Mouse (Mus musculus): Measurements from ENCODE around the gene Hdac4. TPM values are rescaled to one million over a fixed set of nuclear protein-coding genes. Genes with fewer than 3 reads are reported as not detected.

The Hdac4 gene
- polyA plus RNA-seq, 1 experiment from 2014 or later: 20.7 TPM

GRCm38 (mm10) chr1:91941094-91941493, 254.4 kb downstream of the Hdac4 start:
- no peak for DNase-seq (ENCODE audit: low spot score)
- Histone ChIP-seq H3K36me3 (peaks cover 88% of the 10 kb centered on the region), H3K9me3 (replicated peaks) (no peaks in the 10 kb centered on the region), H3K27me3 (ENCODE audit: low read depth, poor library complexity, severe bottlenecking) (no peaks in the 10 kb centered on the region), H3K4me3 (no peak overlapping the region), H3K4me1 (no peaks in the 10 kb centered on the region), H3K27ac (no peak overlapping the region)
- WGBS: 100% methylated on average over 1 of the region's 1 CpGs

GRCm38 (mm10) chr1:91935171-91935570, 260.3 kb downstream of the Hdac4 start:
- no peak overlapping the region for H3K4me3 ChIP-seq
- H3K4me1 ChIP-seq: no peaks in the 10 kb centered on the region
- no peaks in the 10 kb centered on the region for H3K27me3 ChIP-seq (ENCODE audit: low read depth, poor library complexity, severe bottlenecking)
- peaks cover 72% of the 10 kb centered on the region for H3K36me3 ChIP-seq
- WGBS: 84% methylated on average over 3 of the region's 3 CpGs
- no peak overlapping the region for H3K27ac ChIP-seq
- H3K9me3 ChIP-seq (replicated peaks): no peaks in the 10 kb centered on the region
- DNase-seq (ENCODE audit: low spot score): no peak

DNA sequence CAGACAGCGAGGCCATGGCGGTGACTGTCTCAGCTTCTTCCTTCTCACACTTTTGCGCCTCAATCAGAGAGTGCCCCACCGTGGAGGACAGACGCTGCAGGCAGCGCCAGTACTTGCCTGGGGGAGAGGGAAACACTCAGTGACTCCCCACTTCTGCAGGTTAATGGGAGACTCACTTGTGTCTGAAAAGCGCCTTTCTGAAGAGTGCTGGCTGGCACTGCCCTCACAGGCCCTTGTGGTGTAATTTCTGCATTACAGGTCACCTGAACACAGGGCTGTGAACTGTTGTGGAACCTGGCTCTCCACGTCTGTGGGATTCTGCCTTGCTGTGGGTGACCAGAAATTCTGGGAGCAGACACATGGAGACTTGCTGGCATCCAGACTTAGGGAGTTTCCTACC, 261.8 kb downstream of the Hdac4 start:
- Histone ChIP-seq H3K27me3 (ENCODE audit: low read depth, poor library complexity, severe bottlenecking) (no peaks in the 10 kb centered on the region), H3K36me3 (peaks cover 75% of the 10 kb centered on the region), H3K9me3 (replicated peaks) (no peaks in the 10 kb centered on the region), H3K4me1 (no peaks in the 10 kb centered on the region), H3K27ac (no peak overlapping the region), H3K4me3 (no peak overlapping the region)
- WGBS: 93% methylated on average over 8 of the region's 8 CpGs
- DNase-seq (ENCODE audit: low spot score): no peak

GRCm38 (mm10) chr1:91932221-91932620, 263.3 kb downstream of the Hdac4 start:
- H3K9me3 ChIP-seq (replicated peaks): no peaks in the 10 kb centered on the region
- DNase-seq (ENCODE audit: low spot score): no peak
- H3K36me3 ChIP-seq: peaks cover 68% of the 10 kb centered on the region
- no peak overlapping the region for H3K4me3 ChIP-seq
- H3K27ac ChIP-seq: no peak overlapping the region
- 93% methylated on average over 12 of the region's 12 CpGs for WGBS
- no peaks in the 10 kb centered on the region for H3K27me3 ChIP-seq (ENCODE audit: low read depth, poor library complexity, severe bottlenecking)
- no peaks in the 10 kb centered on the region for H3K4me1 ChIP-seq

DNA sequence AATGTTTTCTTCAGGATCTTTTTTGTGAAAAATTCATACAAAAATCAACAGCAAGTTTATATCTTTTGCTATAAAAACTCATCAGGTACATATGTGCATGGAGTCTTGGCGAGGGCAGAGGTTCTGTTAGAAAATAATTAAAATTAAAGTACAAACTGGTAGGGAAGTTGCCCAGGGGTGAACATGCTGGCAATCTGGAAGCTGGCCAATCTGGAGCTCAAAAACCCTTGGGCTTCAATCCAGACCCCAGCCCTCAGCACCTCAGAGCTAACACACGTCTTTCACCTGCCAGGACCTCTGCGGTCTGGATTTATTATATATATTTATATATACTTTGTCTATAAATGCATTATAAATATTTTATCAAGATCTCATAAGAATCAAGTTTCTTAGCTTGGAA, 263.7 kb downstream of the Hdac4 start:
- H3K36me3 ChIP-seq: peaks cover 64% of the 10 kb centered on the region

DNA sequence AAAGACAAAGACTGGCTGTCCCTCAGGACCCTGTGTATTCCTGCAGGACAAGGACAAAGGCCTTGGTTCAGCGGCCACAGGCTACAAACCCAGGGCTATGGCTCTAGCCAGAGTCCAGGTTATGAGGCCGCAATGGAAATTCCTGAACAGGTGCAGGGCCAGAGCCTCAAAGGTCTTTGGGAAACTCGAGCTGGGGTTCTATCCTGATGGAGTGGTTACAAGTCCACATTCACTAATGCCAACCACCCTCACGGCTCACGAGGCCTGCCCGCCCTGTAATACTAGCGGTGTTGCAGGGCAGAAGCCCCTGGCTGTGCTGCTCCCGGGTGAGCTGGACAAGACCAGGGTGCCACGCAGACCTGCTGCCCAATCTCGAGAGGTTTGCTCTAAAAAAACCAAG, 264.3 kb downstream of the Hdac4 start:
- Histone ChIP-seq H3K36me3 (peaks cover 59% of the 10 kb centered on the region), H3K27ac (no peak overlapping the region), H3K4me1 (0 out of 2 replicates have a peak, but pooled peaks cover 2% of the 10 kb centered on the region), H3K9me3 (replicated peaks) (no peaks in the 10 kb centered on the region), H3K4me3 (no peak overlapping the region), H3K27me3 (ENCODE audit: low read depth, poor library complexity, severe bottlenecking) (no peaks in the 10 kb centered on the region)
- 93% methylated on average over 10 of the region's 10 CpGs for WGBS
- no peak for DNase-seq (ENCODE audit: low spot score)

More for the DNA sequence above, 263.7 kb downstream of the Hdac4 start:
- no peak for DNase-seq (ENCODE audit: low spot score)
- Histone ChIP-seq H3K4me3 (no peak overlapping the region), H3K27ac (no peak overlapping the region), H3K9me3 (replicated peaks) (no peaks in the 10 kb centered on the region), H3K4me1 (0 out of 2 replicates have a peak, but pooled peaks cover 2% of the 10 kb centered on the region), H3K27me3 (ENCODE audit: low read depth, poor library complexity, severe bottlenecking) (no peaks in the 10 kb centered on the region)
- WGBS: 94% methylated on average over 3 of the region's 3 CpGs

DNA sequence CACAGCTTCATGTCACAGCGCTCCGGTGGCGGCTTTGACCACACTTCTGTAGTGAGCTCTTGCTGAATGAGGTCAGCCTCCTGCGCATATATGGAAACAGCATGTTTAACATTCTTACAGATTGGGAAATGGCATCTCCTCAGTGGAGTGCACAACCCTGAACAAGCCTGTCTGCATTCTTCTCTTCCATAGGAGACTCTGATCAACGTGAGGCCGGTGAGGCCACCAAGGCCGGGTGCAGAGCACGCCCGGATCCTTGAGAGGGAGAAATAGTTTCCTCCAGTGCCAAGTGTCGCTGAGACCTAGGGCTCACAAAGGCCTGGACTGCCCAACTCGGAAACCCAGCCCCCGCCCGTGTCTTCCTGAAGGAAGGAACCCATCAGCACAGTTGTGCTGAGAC, 266.4 kb downstream of the Hdac4 start:
- 90% methylated on average over 13 of the region's 13 CpGs for WGBS
- Histone ChIP-seq H3K36me3 (peaks cover 42% of the 10 kb centered on the region), H3K27ac (no peak overlapping the region), H3K27me3 (ENCODE audit: low read depth, poor library complexity, severe bottlenecking) (no peaks in the 10 kb centered on the region), H3K4me3 (no peak overlapping the region), H3K4me1 (0 out of 2 replicates have a peak, but pooled peaks cover 2% of the 10 kb centered on the region), H3K9me3 (replicated peaks) (no peaks in the 10 kb centered on the region)
- no peak for DNase-seq (ENCODE audit: low spot score)

- no peaks in the 10 kb centered on the region for H3K27me3 ChIP-seq (ENCODE audit: low read depth, poor library complexity, severe bottlenecking)
- H3K9me3 ChIP-seq (replicated peaks): no peaks in the 10 kb centered on the region
- H3K27ac ChIP-seq: no peak overlapping the region
- peaks cover 29% of the 10 kb centered on the region for H3K36me3 ChIP-seq
- 0 out of 2 replicates have a peak, but pooled peaks cover 2% of the 10 kb centered on the region for H3K4me1 ChIP-seq
- 82% methylated on average over 10 of the region's 10 CpGs for WGBS
- DNase-seq (ENCODE audit: low spot score): no peak
- H3K4me3 ChIP-seq: no peak overlapping the region
Observed at GRCm38 (mm10) chr1:91927536-91928315, 267.8 kb downstream of the Hdac4 start.

DNA sequence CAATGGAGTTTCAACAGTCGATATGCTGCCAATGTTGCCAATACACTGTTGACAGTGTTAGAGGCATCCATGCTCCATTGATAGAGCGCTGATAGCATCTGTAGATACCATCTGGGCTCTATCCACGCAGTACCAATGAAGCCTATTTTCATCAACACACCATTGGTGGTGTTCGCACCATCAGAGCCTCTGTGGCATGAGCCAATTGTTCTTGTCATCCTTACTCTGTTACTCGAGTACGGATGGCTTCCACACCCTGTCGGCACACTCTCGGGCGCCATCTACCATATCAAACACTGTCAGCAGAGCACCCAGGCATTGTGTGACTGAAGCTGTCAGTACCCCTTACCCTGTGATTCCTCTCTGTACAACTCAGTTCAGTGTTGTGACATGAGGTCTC, 271.9 kb downstream of the Hdac4 start:
- H3K27me3 ChIP-seq (ENCODE audit: low read depth, poor library complexity, severe bottlenecking): no peaks in the 10 kb centered on the region
- H3K4me1 ChIP-seq: peaks cover 14% of the 10 kb centered on the region
- peaks cover 5% of the 10 kb centered on the region for H3K36me3 ChIP-seq
- no peak overlapping the region for H3K27ac ChIP-seq
- no peaks in the 10 kb centered on the region for H3K9me3 ChIP-seq (replicated peaks)
- H3K4me3 ChIP-seq: no peak overlapping the region
- no peak for DNase-seq (ENCODE audit: low spot score)
- WGBS: 94% methylated on average over 9 of the region's 9 CpGs

GRCm38 (mm10) chr1:91922235-91923152, 273.0 kb downstream of the Hdac4 start:
- H3K4me3 ChIP-seq: no peak overlapping the region
- H3K36me3 ChIP-seq: no peaks in the 10 kb centered on the region
- no peaks in the 10 kb centered on the region for H3K27me3 ChIP-seq (ENCODE audit: low read depth, poor library complexity, severe bottlenecking)
- DNase-seq (ENCODE audit: low spot score): no peak
- no peaks in the 10 kb centered on the region for H3K9me3 ChIP-seq (replicated peaks)
- H3K4me1 ChIP-seq: peaks cover 14% of the 10 kb centered on the region
- no peak overlapping the region for H3K27ac ChIP-seq
- 83% methylated on average over 7 of the region's 7 CpGs for WGBS

GRCm38 (mm10) chr1:91921702-91922101, 273.8 kb downstream of the Hdac4 start:
- Histone ChIP-seq H3K36me3 (no peaks in the 10 kb centered on the region), H3K4me3 (no peak overlapping the region), H3K4me1 (peaks cover 12% of the 10 kb centered on the region), H3K9me3 (replicated peaks) (no peaks in the 10 kb centered on the region), H3K27me3 (ENCODE audit: low read depth, poor library complexity, severe bottlenecking) (no peaks in the 10 kb centered on the region), H3K27ac (no peak overlapping the region)
- no peak for DNase-seq (ENCODE audit: low spot score)
- 88% methylated on average over 4 of the region's 4 CpGs for WGBS

DNA sequence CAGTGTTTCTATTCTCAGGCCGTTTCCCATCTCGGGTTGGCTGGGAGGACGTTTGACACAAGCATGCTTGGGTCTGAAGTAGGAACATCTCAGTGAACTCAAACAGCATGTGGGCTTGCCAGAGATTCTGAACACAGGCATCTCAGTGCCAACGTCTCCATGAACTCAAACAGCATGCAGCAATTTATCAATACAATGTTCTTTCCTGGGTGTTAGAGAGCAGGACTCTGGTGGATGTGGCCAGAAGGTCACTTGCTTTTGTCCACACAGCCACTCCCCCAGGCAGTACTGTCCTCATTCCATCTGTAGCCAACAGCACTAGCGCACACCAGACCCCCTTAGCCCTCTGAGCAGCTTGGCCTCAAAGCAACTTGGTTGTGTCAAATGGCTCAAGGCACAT, 274.2 kb downstream of the Hdac4 start:
- Histone ChIP-seq H3K27ac (no peak overlapping the region), H3K9me3 (replicated peaks) (no peaks in the 10 kb centered on the region), H3K36me3 (no peaks in the 10 kb centered on the region), H3K27me3 (ENCODE audit: low read depth, poor library complexity, severe bottlenecking) (no peaks in the 10 kb centered on the region), H3K4me3 (no peak overlapping the region), H3K4me1 (peaks cover 12% of the 10 kb centered on the region)
- 83% methylated on average over 5 of the region's 5 CpGs for WGBS
- no peak for DNase-seq (ENCODE audit: low spot score)

DNA sequence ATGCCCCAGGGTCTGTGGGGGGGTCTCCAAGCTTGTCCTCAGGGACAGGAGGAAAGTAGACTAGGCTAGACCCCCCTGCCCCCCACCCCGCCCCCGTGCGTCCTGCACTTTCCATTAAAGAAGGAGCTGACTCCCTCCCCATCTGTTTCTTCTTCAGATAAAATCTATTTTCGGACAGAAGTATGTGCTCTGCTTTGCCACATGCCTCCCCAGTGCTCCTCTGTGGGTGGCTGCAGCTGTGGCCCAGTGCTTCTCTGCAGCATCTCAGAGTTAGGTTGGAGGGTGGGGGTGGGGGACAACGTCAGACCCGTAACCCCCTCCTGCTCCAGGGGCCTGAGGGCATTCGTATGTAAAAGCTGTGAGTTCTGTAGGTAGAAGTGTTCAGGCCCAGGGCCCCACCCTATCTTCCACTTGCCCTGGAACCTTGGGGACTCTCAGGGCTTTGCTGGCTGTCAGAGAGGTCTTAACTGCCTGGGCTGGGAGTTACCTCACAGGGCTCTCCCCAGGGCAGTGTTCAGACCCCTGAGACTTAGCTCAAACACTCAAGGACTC, 275.4 kb downstream of the Hdac4 start:
- peak overlapping the region; percentile 47; the same call in 1 of the 2 replicates for H3K27ac ChIP-seq
- WGBS: 52% methylated on average over 7 of the region's 7 CpGs
- no peaks in the 10 kb centered on the region for H3K27me3 ChIP-seq (ENCODE audit: low read depth, poor library complexity, severe bottlenecking)
- no peak overlapping the region for H3K4me3 ChIP-seq
- no peak for DNase-seq (ENCODE audit: low spot score)
- peaks cover 12% of the 10 kb centered on the region for H3K4me1 ChIP-seq
- H3K9me3 ChIP-seq (replicated peaks): no peaks in the 10 kb centered on the region
- H3K36me3 ChIP-seq: no peaks in the 10 kb centered on the region
